Mouse (Mus musculus) neural tube, embryonic 10.5 days (tissue): ENCODE measurements around the gene Oxtr.

Experiments
- DNase-seq: peaks from one replicate; pipeline ENCODE4 v3.0.0-alpha.2; 2017; ENCODE audit warnings: low spot score; ENCODE audit errors: extremely low spot score

Gene Oxtr

GRCm38 (mm10) chr6:112488821-112489180 is 942 bp downstream of the Oxtr start:
- peak; percentile 24 for DNase-seq

GRCm38 (mm10) chr6:112487993-112488392 is 1.8 kb downstream of the Oxtr start:
- DNase-seq, result no peak

GRCm38 (mm10) chr6:112484316-112484715 is 5.4 kb downstream of the Oxtr start:
- DNase-seq, result peak; percentile 27

GRCm38 (mm10) chr6:112479861-112480260 is 9.9 kb downstream of the Oxtr start:
- DNase-seq, result no peak

- DNase-seq, result no peak
These were observed 18.1 kb downstream of the Oxtr start for GRCm38 (mm10) chr6:112471644-112472043.

- no peak for DNase-seq
These were observed 23.7 kb downstream of the Oxtr start for GRCm38 (mm10) chr6:112466001-112466400.

GRCm38 (mm10) chr6:112465441-112465840 is 24.3 kb downstream of the Oxtr start:
- no peak for DNase-seq

- no peak for DNase-seq
These were observed 26.4 kb downstream of the Oxtr start for GRCm38 (mm10) chr6:112463331-112463730.

- DNase-seq, result no peak
These were observed 28.3 kb downstream of the Oxtr start for GRCm38 (mm10) chr6:112461459-112461858.

GRCm38 (mm10) chr6:112459341-112459749 is 30.4 kb downstream of the Oxtr start, which contains the start of gene Cav3:
Gene Cav3 (plus strand): TSS chr6:112459505.
- no peak for DNase-seq

- no peak for DNase-seq
These were observed 44.1 kb downstream of the Oxtr start for GRCm38 (mm10) chr6:112445675-112446074.

- no peak for DNase-seq
These were observed 63.6 kb downstream of the Oxtr start for GRCm38 (mm10) chr6:112426018-112426732.

- DNase-seq, result no peak
These were observed 65.8 kb downstream of the Oxtr start for GRCm38 (mm10) chr6:112423746-112424501.
